Comparison of ENCODE assay signal across 8 mouse cellular contexts in genomic region chr7:16919395-16920149, GRCm38 (mm10). TPM values are rescaled to one million over a fixed set of nuclear protein-coding genes. Genes with fewer than 3 reads are reported as not detected.
DNase-seq lines count a peak whose midpoint lies in the region; ATAC-seq and TF ChIP-seq lines count a peak whose summit lies in the region.

No protein-coding gene starts in this region.

- H3K4me3 ChIP-seq in G1E (ENCODE audit: low read depth, low read length) = peak overlapping the region; percentile 28; the same call in 1 of the 2 replicates
- no peak overlapping the region; the same call in 1 of the 2 replicates for H3K4me3 ChIP-seq in forebrain, embryonic 12.5 days (replicated peaks)
- H3K4me3 ChIP-seq in liver, embryonic 13.5 days (replicated peaks) = no peak overlapping the region

- DNase-seq in cerebellum, adult 8-10 months = peak; percentile 47
- DNase-seq in cerebellum, adult 11 months = no peak
- no peak for DNase-seq in G1E (ENCODE audit: low spot score)
- DNase-seq in liver, embryonic 13.5 days = no peak
- no peak for DNase-seq in right cerebral cortex, postnatal 14 days
- no peak for DNase-seq in T-cell, adult 2 months (ENCODE audit: low spot score)
- DNase-seq in urinary bladder, postnatal 4 days (ENCODE audit: low spot score in 2 of 2) = no peak

- no peaks in the 10 kb centered on the region for H3K27me3 ChIP-seq in G1E (ENCODE audit: insufficient read depth, low read length)
- no peaks in the 10 kb centered on the region for H3K27me3 ChIP-seq in forebrain, embryonic 12.5 days
- no peaks in the 10 kb centered on the region for H3K27me3 ChIP-seq in liver, embryonic 13.5 days

- no peak for TF ChIP-seq CTCF in G1E (IDR thresholded peaks at IDR 0.05; ENCODE audit: low read depth, low read length)

- H3K4me2 ChIP-seq in forebrain, embryonic 12.5 days = peak overlapping the region; percentile 21
- no peak overlapping the region for H3K4me2 ChIP-seq in liver, embryonic 13.5 days

- no peak for ATAC-seq in G1E (ENCODE audit: extremely low read depth, insufficient number of reproducible peaks, low FRiP score, poor library complexity, severe bottlenecking)
- no peak for ATAC-seq in forebrain, embryonic 12.5 days (ENCODE audit: low FRiP score)
- peak; percentile 13; the same call in 1 of the 2 replicates for ATAC-seq in liver, embryonic 13.5 days (ENCODE audit: low read depth)

- peak overlapping the region; percentile 33; the same call in 1 of the 2 replicates for H3K9ac ChIP-seq in forebrain, embryonic 12.5 days
- no peak overlapping the region for H3K9ac ChIP-seq in liver, embryonic 13.5 days

- H3K36me3 ChIP-seq in G1E (replicated peaks) = peaks cover 79% of the 10 kb centered on the region
- H3K36me3 ChIP-seq in forebrain, embryonic 12.5 days (replicated peaks) = peaks cover 54% of the 10 kb centered on the region
- peaks cover 68% of the 10 kb centered on the region for H3K36me3 ChIP-seq in liver, embryonic 13.5 days

- 91% methylated on average over 13 of the region's 13 CpGs for WGBS in forebrain, embryonic 12.5 days
- WGBS in liver, embryonic 13.5 days (ENCODE audit: insufficient replicate concordance) = 52% methylated on average over 13 of the region's 13 CpGs

- H3K9me3 ChIP-seq in G1E (replicated peaks) = no peaks in the 10 kb centered on the region
- H3K9me3 ChIP-seq in forebrain, embryonic 12.5 days = no peaks in the 10 kb centered on the region
- no peaks in the 10 kb centered on the region for H3K9me3 ChIP-seq in liver, embryonic 13.5 days (replicated peaks)

- peak overlapping the region; percentile 21 for H3K27ac ChIP-seq in forebrain, embryonic 12.5 days
- peak overlapping the region; percentile 6; the same call in 1 of the 2 replicates for H3K27ac ChIP-seq in liver, embryonic 13.5 days

- peaks cover 62% of the 10 kb centered on the region for H3K4me1 ChIP-seq in G1E (ENCODE audit: insufficient read depth, low read depth, low read length)
- H3K4me1 ChIP-seq in forebrain, embryonic 12.5 days = peaks cover 43% of the 10 kb centered on the region
- peaks cover 54% of the 10 kb centered on the region for H3K4me1 ChIP-seq in liver, embryonic 13.5 days (replicated peaks)

RNA-seq across cellular contexts. Expression of gene Calm3, which starts 4.3 kb away (rescaled TPM):
- 157 and 166 TPM in 2 replicates for total RNA-seq in G1E (2014; fragmentation: Nextera tagmentation)
- total RNA-seq in G1E (2017) = 313 and 344 TPM in 2 replicates
- polyA plus RNA-seq in G1E (2012) = 792 and 815 TPM in 2 replicates
- 227 and 234 TPM in 2 replicates for polyA plus RNA-seq in forebrain, embryonic 12.5 days (2016; fragmentation: Nextera tagmentation; extraction: Ambion mirVana)
- polyA plus RNA-seq in liver, embryonic 13.5 days (2015; fragmentation: Nextera tagmentation; extraction: Ambion mirVana) = 92.0 and 102 TPM in 2 replicates

RNA-seq across cellular contexts. Expression of gene Ptgir, which starts 13.3 kb away (rescaled TPM):
- total RNA-seq in G1E (2014; fragmentation: Nextera tagmentation) (not detected in 2 replicates), G1E (2017) (3.1 and 3.5 TPM in 2 replicates)
- polyA plus RNA-seq in G1E (2012) = 0.05 and 0.07 TPM in 2 replicates
- 0.24 and 0.51 TPM in 2 replicates for polyA plus RNA-seq in forebrain, embryonic 12.5 days (2016; fragmentation: Nextera tagmentation; extraction: Ambion mirVana)
- 1.0 and 1.5 TPM in 2 replicates for polyA plus RNA-seq in liver, embryonic 13.5 days (2015; fragmentation: Nextera tagmentation; extraction: Ambion mirVana)

RNA-seq across cellular contexts. Expression of gene Pnmal2, which starts 24.9 kb away (rescaled TPM):
- total RNA-seq in G1E (2014; fragmentation: Nextera tagmentation) (not detected in 2 replicates), G1E (2017) (0.06 and 0.22 TPM in 2 replicates)
- not detected in 2 replicates for polyA plus RNA-seq in G1E (2012)
- 52.6 and 53.3 TPM in 2 replicates for polyA plus RNA-seq in forebrain, embryonic 12.5 days (2016; fragmentation: Nextera tagmentation; extraction: Ambion mirVana)
- 0.34 and 0.61 TPM in 2 replicates for polyA plus RNA-seq in liver, embryonic 13.5 days (2015; fragmentation: Nextera tagmentation; extraction: Ambion mirVana)

RNA-seq across cellular contexts. Expression of gene Gng8, which starts 28.0 kb away (rescaled TPM):
- total RNA-seq in G1E (2014; fragmentation: Nextera tagmentation) = not detected in 2 replicates
- 0.23 TPM in 1 of 2 replicates, not detected in the other for total RNA-seq in G1E (2017)
- not detected in 2 replicates for polyA plus RNA-seq in G1E (2012)
- 14.7 and 16.4 TPM in 2 replicates for polyA plus RNA-seq in forebrain, embryonic 12.5 days (2016; fragmentation: Nextera tagmentation; extraction: Ambion mirVana)
- polyA plus RNA-seq in liver, embryonic 13.5 days (2015; fragmentation: Nextera tagmentation; extraction: Ambion mirVana) = 0.67 and 0.81 TPM in 2 replicates

RNA-seq across cellular contexts. Expression of gene Pnmal1, which starts 39.9 kb away (rescaled TPM):
- total RNA-seq in G1E (2014; fragmentation: Nextera tagmentation) (not detected in 2 replicates), G1E (2017) (0.05 TPM in 1 of 2 replicates, not detected in the other)
- polyA plus RNA-seq in G1E (2012) = 0.01 TPM in 1 of 2 replicates, not detected in the other
- 32.3 and 37.0 TPM in 2 replicates for polyA plus RNA-seq in forebrain, embryonic 12.5 days (2016; fragmentation: Nextera tagmentation; extraction: Ambion mirVana)
- polyA plus RNA-seq in liver, embryonic 13.5 days (2015; fragmentation: Nextera tagmentation; extraction: Ambion mirVana) = 0.07 and 0.10 TPM in 2 replicates

Comparison
In these comparisons a context has a peak if more than half of its experiments do, and no peak if none do; other contexts are left out.
1. RNA of gene Pnmal2, which starts 24.9 kb away (polyA plus RNA-seq): 52.6 to 53.3 TPM in forebrain, embryonic 12.5 days; 0.34 to 0.61 TPM in liver, embryonic 13.5 days and not detected in G1E; every median in the first group is over 10 times any median in the second.